Mouse (Mus musculus) heart, embryonic 14.5 days (tissue): Measurements from ENCODE around the gene Acoxl. TPM values are rescaled to one million over a fixed set of nuclear protein-coding genes. Genes with fewer than 3 reads are reported as not detected.

Experiments used
- ATAC-seq: fragments of 200-750 bp; cut with Nextera tagmentation; 2 replicates; pipeline ENCODE4 v1.8.0; 2017; ENCODE audit warnings: low read depth, moderate TSS enrichment; ENCODE audit not compliant: insufficient number of reproducible peaks, insufficient read depth, low FRiP score
- H3K27ac ChIP-seq, 2 experiments: fragments of 200-500 bp in 1 of 2; fragments of 300-500 bp in 1 of 2; sonication (generic) in 1 of 2; replicated peaks in 1 of 2; 2 replicates each; pipeline ENCODE4 v1.5.1; 2012 to 2014; ENCODE audit warnings: low read depth in 2 of 2, low read length in 2 of 2, control low read depth in 1 of 2, mild to moderate bottlenecking in 1 of 2, mixed read lengths in 1 of 2; ENCODE audit not compliant: control insufficient read depth in 1 of 2, insufficient read depth in 1 of 2
- H3K27me3 ChIP-seq: fragments of 300-500 bp; sonication (generic); 2 replicates; pipeline ENCODE4 v1.6.1; 2014; ENCODE audit warnings: mild to moderate bottlenecking, low read length, control low read depth; ENCODE audit not compliant: control insufficient read depth, insufficient read depth
- H3K36me3 ChIP-seq: fragments of 300-500 bp; sonication (generic); 2 replicates; pipeline ENCODE4 v1.6.1; 2014; ENCODE audit warnings: mild to moderate bottlenecking, control low read depth, low read length, mixed read lengths; ENCODE audit not compliant: control insufficient read depth, insufficient read depth
- H3K4me1 ChIP-seq, 2 experiments: fragments of 200-500 bp in 1 of 2; fragments of 300-500 bp in 1 of 2; sonication (generic) in 1 of 2; 2 replicates each; pipeline ENCODE4 v1.6.1; 2012 to 2014; ENCODE audit warnings: low read length in 2 of 2, control low read depth in 1 of 2, mixed read lengths in 1 of 2; ENCODE audit not compliant: control insufficient read depth in 2 of 2, insufficient read depth in 2 of 2
- H3K4me2 ChIP-seq: fragments of 300-500 bp; sonication (generic); 2 replicates; pipeline ENCODE4 v1.6.1; 2014; ENCODE audit warnings: mild to moderate bottlenecking, low read length
- H3K4me3 ChIP-seq, 2 experiments: fragments of 200-500 bp in 1 of 2; fragments of 300-500 bp in 1 of 2; sonication (generic) in 1 of 2; 2 replicates each; pipeline ENCODE4 v1.5.1; 2012 to 2014; ENCODE audit warnings: low read length in 2 of 2, mild to moderate bottlenecking in 2 of 2, control low read depth in 1 of 2, low read depth in 1 of 2, moderate library complexity in 1 of 2; ENCODE audit not compliant: control insufficient read depth in 1 of 2, insufficient read depth in 1 of 2
- H3K9ac ChIP-seq: fragments of 300-500 bp; sonication (generic); 2 replicates; pipeline ENCODE4 v1.6.1; 2014; ENCODE audit warnings: mild to moderate bottlenecking, low read length
- H3K9me3 ChIP-seq: fragments of 300-500 bp; sonication (generic); 2 replicates; pipeline ENCODE4 v1.6.1; 2016; ENCODE audit warnings: low read length, control low read depth; ENCODE audit not compliant: control insufficient read depth
- whole genome bisulfite sequencing: fragments of 180-500 bp; shearing (Covaris S2); extraction: QIAGEN DNeasy Blood & Tissue Kit; methylation state at CpG from one replicate; pipeline ENCODE4 v1.1.7; 2014; 5-methylcytosine and 5-hydroxymethylcytosine counted together
- polyA plus RNA-seq: library from polyadenylated mRNA; unstranded; fragments of >200 nt; fragmentation: Nextera tagmentation; extraction: Ambion mirVana; gene quantifications from 2 replicates; pipeline ENCODE4 v1.2.1, GENCODE M21; 2014

Acoxl gene
- polyA plus RNA-seq, 1 experiment from 2014 or later: 0.19 TPM

- Histone ChIP-seq H3K36me3 (no peaks in the 10 kb centered on the region), H3K9me3 (no peaks in the 10 kb centered on the region), H3K9ac (no peak overlapping the region), H3K4me1 (peaks cover 3 to 11% of the 10 kb centered on the region in 2 experiments; a peak in 3 of 4 replicates), H3K27ac (no peak overlapping the region), H3K4me3 (no peak overlapping the region), H3K4me2 (no peak overlapping the region), H3K27me3 (no peaks in the 10 kb centered on the region)
- 80% methylated on average over 9 of the region's 9 CpGs for WGBS
- no peak for ATAC-seq
Measured at GRCm38 (mm10) chr2:128102086-128102485, 263.4 kb downstream of the Acoxl start.

GRCm38 (mm10) chr2:128104815-128105214 lies 266.1 kb downstream of the Acoxl start:
- no peak overlapping the region for H3K4me2 ChIP-seq
- no peaks in the 10 kb centered on the region for H3K27me3 ChIP-seq
- no peak for ATAC-seq
- H3K9ac ChIP-seq: no peak overlapping the region
- 35% methylated on average over 5 of the region's 5 CpGs for WGBS
- no peak overlapping the region for H3K4me3 ChIP-seq
- no peaks in the 10 kb centered on the region for H3K36me3 ChIP-seq
- peaks cover 3 to 11% of the 10 kb centered on the region in 2 experiments; a peak in 3 of 4 replicates for H3K4me1 ChIP-seq
- H3K9me3 ChIP-seq: 0 out of 2 replicates have a peak, but pooled peaks cover 1% of the 10 kb centered on the region
- H3K27ac ChIP-seq: no peak overlapping the region

DNA sequence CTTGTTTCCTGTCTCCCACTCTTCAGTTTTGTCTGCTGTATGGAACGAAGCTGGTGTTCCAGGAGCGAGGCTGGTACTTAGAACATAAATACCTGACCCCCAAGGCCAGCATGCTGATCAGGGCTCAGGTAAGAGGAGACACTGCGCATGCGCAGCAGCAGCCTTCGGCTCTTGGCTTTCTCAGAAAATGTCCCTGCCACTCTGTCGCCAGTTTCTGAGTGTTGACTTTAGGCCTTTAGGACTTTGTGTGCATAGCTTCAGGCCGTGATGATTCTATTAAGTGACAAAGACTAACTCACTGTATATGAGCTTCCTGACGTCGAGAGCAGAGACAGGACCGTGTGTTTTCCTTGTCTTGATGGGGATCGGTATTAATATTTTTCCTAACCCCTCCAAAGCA lies 267.0 kb downstream of the Acoxl start:
- WGBS: 77% methylated on average over 11 of the region's 11 CpGs

GRCm38 (mm10) chr2:128111537-128111936 lies 272.9 kb downstream of the Acoxl start:
- 73% methylated on average over 9 of the region's 9 CpGs for WGBS
- ATAC-seq: no peak

More for the DNA sequence above, 267.0 kb downstream of the Acoxl start:
- H3K4me3 ChIP-seq: no peak overlapping the region
- peaks cover 3 to 11% of the 10 kb centered on the region in 2 experiments; a peak in 3 of 4 replicates for H3K4me1 ChIP-seq
- H3K9me3 ChIP-seq: 0 out of 2 replicates have a peak, but pooled peaks cover 2% of the 10 kb centered on the region
- H3K27me3 ChIP-seq: no peaks in the 10 kb centered on the region
- no peak overlapping the region for H3K9ac ChIP-seq
- ATAC-seq: no peak
- H3K27ac ChIP-seq: no peak overlapping the region
- no peaks in the 10 kb centered on the region for H3K36me3 ChIP-seq
- no peak overlapping the region for H3K4me2 ChIP-seq

GRCm38 (mm10) chr2:128114621-128115020 lies 275.9 kb downstream of the Acoxl start:
- H3K36me3 ChIP-seq: no peaks in the 10 kb centered on the region
- H3K4me3 ChIP-seq: no peak overlapping the region
- no peak overlapping the region for H3K27ac ChIP-seq
- WGBS: 86% methylated on average over 3 of the region's 3 CpGs
- 0 out of 2 replicates have a peak, but pooled peaks cover 2% of the 10 kb centered on the region for H3K9me3 ChIP-seq
- H3K4me1 ChIP-seq: no peaks in the 10 kb centered on the region
- no peak overlapping the region for H3K4me2 ChIP-seq
- H3K27me3 ChIP-seq: no peaks in the 10 kb centered on the region
- ATAC-seq: no peak
- H3K9ac ChIP-seq: no peak overlapping the region

More at GRCm38 (mm10) chr2:128111537-128111936, 272.9 kb downstream of the Acoxl start:
- H3K27me3 ChIP-seq: no peaks in the 10 kb centered on the region
- H3K4me3 ChIP-seq: no peak overlapping the region
- no peaks in the 10 kb centered on the region for H3K4me1 ChIP-seq
- H3K9ac ChIP-seq: no peak overlapping the region
- 0 out of 2 replicates have a peak, but pooled peaks cover 2% of the 10 kb centered on the region for H3K9me3 ChIP-seq
- H3K36me3 ChIP-seq: no peaks in the 10 kb centered on the region
- H3K4me2 ChIP-seq: no peak overlapping the region
- H3K27ac ChIP-seq: no peak overlapping the region

DNA sequence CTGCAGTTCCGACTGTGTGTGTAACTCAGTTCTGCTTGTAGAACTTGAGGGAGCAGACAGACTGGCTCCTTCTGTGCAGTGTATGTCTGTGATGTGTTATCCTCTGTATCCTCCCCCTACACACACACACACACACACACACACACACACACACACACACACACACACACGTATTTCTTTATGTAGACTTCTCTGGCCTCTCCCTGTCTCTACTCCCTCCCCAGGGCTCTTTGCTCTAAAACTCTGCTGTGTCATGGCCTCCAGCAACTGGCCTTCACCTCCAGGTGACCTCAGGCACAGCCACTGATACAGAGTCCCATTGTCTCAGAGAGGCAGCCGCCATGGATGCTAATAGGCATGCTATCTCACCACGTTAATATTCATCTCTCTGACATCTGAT lies 276.9 kb downstream of the Acoxl start:
- Histone ChIP-seq H3K27me3 (no peaks in the 10 kb centered on the region), H3K4me1 (no peaks in the 10 kb centered on the region), H3K27ac (no peak overlapping the region), H3K36me3 (no peaks in the 10 kb centered on the region), H3K9me3 (no peaks in the 10 kb centered on the region), H3K4me2 (no peak overlapping the region), H3K9ac (no peak overlapping the region), H3K4me3 (no peak overlapping the region)
- 47% methylated on average over 4 of the region's 4 CpGs for WGBS
- no peak for ATAC-seq

DNA sequence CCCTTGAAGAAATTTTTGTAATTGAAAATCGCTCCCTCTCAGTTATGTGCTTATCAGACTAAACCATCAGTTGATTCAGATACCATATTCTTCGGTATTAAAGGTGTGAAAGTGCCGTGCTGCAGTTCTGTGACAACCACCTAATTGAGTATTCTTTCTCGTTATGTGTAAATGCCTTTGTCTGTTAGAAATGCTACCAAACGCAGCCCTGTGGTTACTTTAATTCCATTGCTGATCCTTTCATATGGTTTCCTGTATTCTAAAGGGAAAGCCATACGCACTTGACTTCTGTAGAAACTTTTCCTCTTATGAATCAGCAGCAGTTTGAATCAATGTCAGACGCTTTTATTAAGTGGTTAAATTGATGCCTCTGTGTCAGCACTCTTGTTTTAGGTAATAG lies 278.9 kb downstream of the Acoxl start:
- no peak overlapping the region for H3K4me3 ChIP-seq
- no peaks in the 10 kb centered on the region for H3K36me3 ChIP-seq
- no peaks in the 10 kb centered on the region for H3K27me3 ChIP-seq
- H3K4me1 ChIP-seq: peaks cover 2 to 3% of the 10 kb centered on the region in 2 experiments; a peak in 3 of 4 replicates
- whole genome bisulfite sequencing: 82% methylated on average over 7 of the region's 7 CpGs
- H3K9ac ChIP-seq: no peak overlapping the region
- no peaks in the 10 kb centered on the region for H3K9me3 ChIP-seq
- H3K27ac ChIP-seq: no peak overlapping the region
- no peak overlapping the region for H3K4me2 ChIP-seq
- no peak for ATAC-seq

GRCm38 (mm10) chr2:128118971-128119370 lies 280.3 kb downstream of the Acoxl start:
- WGBS: 92% methylated on average over 9 of the region's 9 CpGs
- ATAC-seq: no peak

More at GRCm38 (mm10) chr2:128118971-128119370, 280.3 kb downstream of the Acoxl start:
- Histone ChIP-seq H3K4me2 (no peak overlapping the region), H3K4me3 (no peak overlapping the region), H3K36me3 (no peaks in the 10 kb centered on the region), H3K9me3 (no peaks in the 10 kb centered on the region), H3K4me1 (peaks cover 12 to 15% of the 10 kb centered on the region in 2 experiments; a peak in 3 of 4 replicates), H3K27ac (no peak overlapping the region), H3K9ac (no peak overlapping the region), H3K27me3 (peaks cover 2% of the 10 kb centered on the region; the same call in 1 of the 2 replicates)
